Mouse (Mus musculus) kidney, adult 2 months (tissue): Measurements from ENCODE around the gene Hsf5.
A peak's percentile ranks its signal among the peaks of the same experiment; 100 is the strongest.

ENCODE experiments used
- CTCF ChIP-seq: fragments of 200-500 bp; conservative IDR thresholded peaks from 2 replicates; pipeline ENCODE4 v1.5.1; 2011; ENCODE audit warnings: low read depth, mild to moderate bottlenecking, control low read depth, low read length, moderate library complexity, mixed read lengths; ENCODE audit not compliant: insufficient read depth, insufficient read length
- POLR2A ChIP-seq: fragments of 200-500 bp; IDR thresholded peaks from one replicate; pipeline ENCODE4 v1.6.1; 2011; ENCODE audit warnings: low read depth, low read length, control low read depth

DNA sequence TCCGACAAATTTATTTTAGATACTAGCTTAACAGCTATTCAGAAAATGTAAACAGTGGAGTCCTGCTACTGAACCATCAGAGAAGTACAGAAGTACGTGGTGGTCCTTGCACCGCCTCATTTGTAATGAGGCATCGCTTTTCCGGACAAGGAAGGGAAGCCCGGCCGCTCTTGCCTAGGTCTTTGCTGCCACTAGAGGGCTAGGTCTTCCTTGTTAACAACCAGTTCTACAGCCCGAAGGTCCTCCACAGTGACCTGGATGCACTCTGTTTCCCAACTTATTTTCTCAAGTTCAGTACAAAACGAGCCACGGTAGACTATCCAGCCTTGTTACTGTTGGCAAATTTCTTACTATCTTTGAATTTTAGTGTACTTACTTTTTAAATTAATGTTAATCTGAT is 12.9 kb downstream of the Hsf5 start:
- peak; percentile 71 for TF ChIP-seq CTCF
- no peak for TF ChIP-seq POLR2A
